Mouse (Mus musculus) megakaryocyte, embryonic 14.5 days (primary cell): ENCODE measurements around the gene Hoxd12. TPM values are rescaled to one million over a fixed set of nuclear protein-coding genes. Genes with fewer than 3 reads are reported as not detected.

ENCODE experiments used
- H3K27me3 ChIP-seq: replicated peaks from 2 replicates; pipeline ENCODE3; 2012; ENCODE audit warnings: inconsistent platforms
- H3K36me3 ChIP-seq: replicated peaks from 2 replicates; pipeline ENCODE3; 2012; ENCODE audit warnings: low read length, inconsistent platforms, mixed read lengths
- H3K4me1 ChIP-seq: 2 replicates; pipeline ENCODE4 v1.6.1; 2012; ENCODE audit warnings: inconsistent platforms
- H3K4me3 ChIP-seq: replicated peaks from 2 replicates; pipeline ENCODE3; 2012; ENCODE audit warnings: moderate library complexity, mild to moderate bottlenecking, inconsistent platforms
- H3K9me3 ChIP-seq: 2 replicates; pipeline ENCODE4 v1.6.1; 2012; ENCODE audit warnings: inconsistent platforms
- FLI1 ChIP-seq: IDR thresholded peaks from 2 replicates; pipeline ENCODE4 v1.6.1; 2012; ENCODE audit warnings: low read length, inconsistent platforms, mixed read lengths
- GATA1 ChIP-seq: IDR thresholded peaks from 3 replicates; pipeline ENCODE4 v1.6.1; 2012; ENCODE audit warnings: mixed read lengths, low read length, inconsistent platforms, borderline replicate concordance
- polyA plus RNA-seq: library from polyadenylated mRNA; stranded (reverse); fragments of >175 nt; gene quantifications from 2 replicates; pipeline ENCODE4 v1.2.3, GENCODE M21; 2012; ENCODE audit warnings: low replicate concordance; ENCODE audit not compliant: insufficient read depth

Hoxd12 gene
- polyA plus RNA-seq, 1 experiment = not detected

DNA sequence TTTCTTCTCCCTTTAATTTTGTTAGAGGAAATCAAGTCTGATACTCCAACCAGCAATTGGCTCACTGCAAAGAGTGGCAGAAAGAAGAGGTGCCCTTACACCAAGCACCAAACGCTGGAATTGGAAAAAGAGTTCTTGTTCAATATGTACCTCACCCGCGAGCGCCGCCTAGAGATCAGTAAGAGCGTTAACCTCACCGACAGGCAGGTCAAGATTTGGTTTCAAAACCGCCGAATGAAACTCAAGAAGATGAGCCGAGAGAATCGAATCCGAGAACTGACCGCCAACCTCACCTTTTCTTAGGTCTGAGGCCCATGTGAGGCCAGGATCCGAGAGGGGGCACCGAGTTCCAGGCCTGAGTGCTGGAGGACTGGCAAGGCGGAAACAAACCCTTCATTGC is 19.3 kb downstream of the Hoxd12 start:
- no peak for TF ChIP-seq FLI1
- TF ChIP-seq GATA1 = no peak
- Histone ChIP-seq H3K9me3 (peaks cover 11% of the 10 kb centered on the region), H3K4me3 (peak overlapping the region; percentile 79), H3K36me3 (no peaks in the 10 kb centered on the region), H3K4me1 (peaks cover 33% of the 10 kb centered on the region), H3K27me3 (peaks cover 99% of the 10 kb centered on the region)

GRCm38 (mm10) chr2:74695383-74695782 is 20.6 kb downstream of the Hoxd12 start:
- Histone ChIP-seq H3K4me3 (no peak overlapping the region), H3K36me3 (no peaks in the 10 kb centered on the region), H3K27me3 (peaks cover 99% of the 10 kb centered on the region), H3K9me3 (peaks cover 11% of the 10 kb centered on the region), H3K4me1 (peaks cover 30% of the 10 kb centered on the region)
- TF ChIP-seq FLI1 = no peak
- no peak for TF ChIP-seq GATA1

DNA sequence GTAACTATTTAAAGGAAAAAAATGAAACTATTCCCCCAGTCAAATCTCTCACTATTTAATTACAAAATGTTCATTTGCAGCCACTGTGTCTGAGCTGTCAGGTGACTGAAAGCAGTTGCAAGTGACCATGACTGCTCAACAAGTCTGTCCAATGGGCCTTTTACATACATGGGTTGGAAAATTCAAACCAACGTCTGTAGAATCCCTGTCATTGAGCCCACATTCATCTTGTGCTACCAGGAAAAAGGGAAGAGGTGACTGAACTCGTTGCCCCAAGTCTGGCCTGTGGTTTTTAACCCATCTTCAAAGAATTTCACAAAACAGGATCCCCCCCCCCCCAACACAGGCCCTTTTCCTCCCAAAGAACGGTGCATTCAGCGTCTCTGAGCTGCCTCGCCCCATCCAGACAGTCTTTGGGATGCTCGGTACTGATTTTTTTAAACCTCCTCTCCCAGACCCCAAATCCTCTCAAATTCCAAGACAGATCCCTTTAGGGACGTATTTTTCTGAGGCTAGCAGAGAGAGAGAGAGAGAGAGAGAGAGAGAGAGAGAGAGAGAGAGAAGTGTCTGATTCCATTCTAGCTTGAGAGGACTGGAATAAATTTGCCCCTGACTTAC is 21.1 kb downstream of the Hoxd12 start:
- H3K4me1 ChIP-seq = peaks cover 30% of the 10 kb centered on the region
- peaks cover 99% of the 10 kb centered on the region for H3K27me3 ChIP-seq

DNA sequence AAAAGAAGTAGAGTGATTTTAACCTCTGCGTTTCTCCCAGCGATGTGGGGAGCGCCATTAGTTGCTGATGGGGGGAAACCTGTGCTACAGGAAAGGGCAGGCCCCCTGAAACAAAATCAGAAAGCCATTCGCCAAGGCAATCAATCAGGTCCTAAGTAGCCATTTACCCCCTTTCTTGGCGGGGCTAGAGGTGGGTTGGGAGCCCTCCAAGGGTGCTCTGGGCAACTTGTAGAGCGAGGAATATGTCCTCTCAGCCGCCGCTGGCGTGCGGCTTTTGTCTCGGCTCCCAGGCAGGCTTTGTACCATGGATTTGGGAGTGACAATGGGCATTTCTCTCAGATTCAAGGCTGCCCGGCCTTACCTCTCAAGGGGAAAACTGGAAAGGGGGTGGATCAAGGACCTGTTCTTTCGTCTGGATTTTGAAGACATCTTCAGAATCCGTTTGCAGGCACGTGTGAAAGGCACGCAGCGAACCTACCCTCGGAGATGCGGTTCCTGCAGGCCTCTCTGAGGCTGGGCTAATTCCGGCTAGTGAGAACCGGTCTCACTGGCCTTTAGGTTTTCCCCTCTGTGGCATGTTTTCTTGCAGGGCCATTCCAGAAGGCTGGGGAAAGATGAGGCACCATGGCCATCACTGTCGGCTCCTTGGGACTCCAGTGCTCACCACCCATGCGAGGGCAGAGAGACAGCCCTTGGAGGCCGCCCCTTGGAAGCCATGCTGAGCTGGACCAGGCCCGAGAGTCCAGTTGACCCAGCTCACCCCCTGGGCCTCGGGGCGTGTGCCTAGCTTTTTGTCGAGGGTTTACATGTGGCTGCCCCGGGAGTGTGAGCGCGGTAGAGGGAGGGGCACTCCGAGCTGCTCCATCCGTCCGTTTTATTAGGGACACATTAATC is 21.9 kb downstream of the Hoxd12 start:
- no peaks in the 10 kb centered on the region for H3K36me3 ChIP-seq
- no peak overlapping the region for H3K4me3 ChIP-seq
- H3K9me3 ChIP-seq = peaks cover 3% of the 10 kb centered on the region
- H3K4me1 ChIP-seq = peaks cover 24% of the 10 kb centered on the region
- peaks cover 99% of the 10 kb centered on the region for H3K27me3 ChIP-seq
- TF ChIP-seq FLI1 (no peak), GATA1 (no peak)

More for the DNA sequence above, 21.1 kb downstream of the Hoxd12 start:
- Histone ChIP-seq H3K4me3 (no peak overlapping the region), H3K9me3 (peaks cover 11% of the 10 kb centered on the region), H3K36me3 (no peaks in the 10 kb centered on the region)
- TF ChIP-seq GATA1 = no peak
- no peak for TF ChIP-seq FLI1

DNA sequence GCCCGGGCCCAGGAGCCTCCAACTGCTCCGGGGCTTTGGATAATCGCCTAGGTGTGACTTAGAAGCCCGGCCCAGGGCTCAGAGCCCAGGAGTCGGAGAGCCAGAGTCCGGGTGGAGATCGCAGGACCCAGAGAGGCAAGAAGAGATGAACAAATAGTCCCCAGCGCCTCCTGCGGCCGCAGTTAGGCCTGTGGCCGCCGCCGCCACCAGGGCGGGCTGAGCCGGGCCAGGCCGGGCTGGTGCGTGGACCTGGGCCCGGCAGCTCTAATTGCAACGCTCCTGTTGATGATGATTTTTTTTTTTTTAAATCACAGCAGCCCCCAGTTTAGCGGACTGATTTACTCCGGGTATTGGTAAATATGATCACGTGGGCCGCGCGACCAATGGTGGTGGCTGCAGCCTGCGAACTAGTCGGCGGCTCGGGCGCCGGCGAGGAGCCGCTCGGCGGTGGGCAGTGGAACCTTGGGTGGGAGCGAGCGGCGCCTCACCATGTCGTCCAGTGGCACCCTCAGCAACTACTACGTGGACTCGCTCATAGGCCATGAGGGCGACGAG is 22.8 kb downstream of the Hoxd12 start, which contains the start of gene Hoxd9:
Gene Hoxd9, plus strand, starts transcription at position 161 of the 555 bp plus-strand sequence.
- no peak for TF ChIP-seq GATA1
- no peak for TF ChIP-seq FLI1
- Histone ChIP-seq H3K4me1 (peaks cover 16% of the 10 kb centered on the region), H3K9me3 (no peaks in the 10 kb centered on the region), H3K27me3 (peaks cover 96% of the 10 kb centered on the region), H3K36me3 (no peaks in the 10 kb centered on the region), H3K4me3 (peak within 1 kb of the TSS; percentile 79)

DNA sequence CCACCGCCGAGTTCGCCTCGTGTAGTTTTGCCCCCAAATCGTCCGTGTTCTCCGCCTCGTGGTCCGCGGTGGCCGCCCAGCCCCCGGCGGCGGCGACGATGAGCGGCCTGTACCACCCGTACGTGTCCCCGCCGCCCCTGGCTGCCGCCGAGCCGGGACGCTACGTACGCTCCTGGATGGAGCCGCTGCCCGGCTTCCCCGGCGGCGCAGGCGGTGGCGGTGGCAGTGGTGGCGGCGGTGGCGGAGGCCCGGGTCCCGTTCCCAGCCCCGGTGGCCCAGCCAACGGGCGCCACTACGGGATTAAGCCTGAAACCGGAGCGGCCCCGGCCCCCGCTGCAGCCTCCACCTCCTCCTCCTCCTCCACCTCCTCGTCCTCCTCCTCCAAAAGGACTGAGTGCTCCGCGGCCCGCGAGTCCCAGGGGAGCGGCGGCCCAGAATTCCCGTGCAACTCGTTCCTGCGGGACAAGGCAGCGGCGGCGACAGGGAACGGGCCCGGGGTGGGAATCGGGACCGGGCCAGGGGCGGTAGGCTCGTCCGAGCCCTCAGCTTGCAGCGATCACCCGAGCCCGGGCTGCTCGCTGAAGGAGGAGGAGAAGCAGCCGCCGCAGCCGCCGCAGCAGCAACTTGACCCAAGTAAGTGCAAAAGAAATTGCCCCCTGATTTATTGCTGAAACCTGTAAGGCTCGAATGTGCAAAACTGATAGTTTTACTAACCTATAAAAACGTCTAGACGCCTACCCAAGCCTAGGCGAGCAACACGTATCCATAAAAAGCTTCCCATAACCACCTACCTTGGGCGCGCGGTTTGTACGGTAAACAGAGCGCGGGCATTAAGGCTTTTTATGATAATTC is 23.6 kb downstream of the Hoxd12 start:
- Histone ChIP-seq H3K27me3 (peaks cover 96% of the 10 kb centered on the region), H3K4me1 (peaks cover 14% of the 10 kb centered on the region), H3K4me3 (peak overlapping the region; percentile 79), H3K9me3 (no peaks in the 10 kb centered on the region), H3K36me3 (no peaks in the 10 kb centered on the region)
- no peak for TF ChIP-seq GATA1
- no peak for TF ChIP-seq FLI1

DNA sequence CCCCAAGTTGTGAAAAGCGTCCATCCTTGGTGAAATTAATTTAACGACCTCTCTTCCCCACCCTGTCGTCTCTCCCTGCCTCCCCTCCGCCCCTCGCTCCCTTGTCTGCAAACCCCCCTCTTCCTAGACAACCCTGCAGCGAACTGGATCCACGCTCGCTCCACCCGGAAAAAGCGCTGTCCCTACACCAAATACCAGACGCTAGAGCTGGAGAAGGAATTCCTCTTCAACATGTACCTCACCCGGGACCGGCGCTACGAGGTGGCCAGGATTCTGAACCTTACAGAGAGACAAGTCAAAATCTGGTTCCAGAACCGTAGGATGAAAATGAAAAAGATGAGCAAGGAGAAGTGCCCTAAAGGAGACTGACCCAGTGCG is 24.2 kb downstream of the Hoxd12 start:
- TF ChIP-seq GATA1 (no peak), FLI1 (no peak)
- no peaks in the 10 kb centered on the region for H3K36me3 ChIP-seq
- peaks cover 96% of the 10 kb centered on the region for H3K27me3 ChIP-seq
- H3K4me3 ChIP-seq = no peak overlapping the region
- H3K9me3 ChIP-seq = no peaks in the 10 kb centered on the region
- peaks cover 13% of the 10 kb centered on the region for H3K4me1 ChIP-seq

DNA sequence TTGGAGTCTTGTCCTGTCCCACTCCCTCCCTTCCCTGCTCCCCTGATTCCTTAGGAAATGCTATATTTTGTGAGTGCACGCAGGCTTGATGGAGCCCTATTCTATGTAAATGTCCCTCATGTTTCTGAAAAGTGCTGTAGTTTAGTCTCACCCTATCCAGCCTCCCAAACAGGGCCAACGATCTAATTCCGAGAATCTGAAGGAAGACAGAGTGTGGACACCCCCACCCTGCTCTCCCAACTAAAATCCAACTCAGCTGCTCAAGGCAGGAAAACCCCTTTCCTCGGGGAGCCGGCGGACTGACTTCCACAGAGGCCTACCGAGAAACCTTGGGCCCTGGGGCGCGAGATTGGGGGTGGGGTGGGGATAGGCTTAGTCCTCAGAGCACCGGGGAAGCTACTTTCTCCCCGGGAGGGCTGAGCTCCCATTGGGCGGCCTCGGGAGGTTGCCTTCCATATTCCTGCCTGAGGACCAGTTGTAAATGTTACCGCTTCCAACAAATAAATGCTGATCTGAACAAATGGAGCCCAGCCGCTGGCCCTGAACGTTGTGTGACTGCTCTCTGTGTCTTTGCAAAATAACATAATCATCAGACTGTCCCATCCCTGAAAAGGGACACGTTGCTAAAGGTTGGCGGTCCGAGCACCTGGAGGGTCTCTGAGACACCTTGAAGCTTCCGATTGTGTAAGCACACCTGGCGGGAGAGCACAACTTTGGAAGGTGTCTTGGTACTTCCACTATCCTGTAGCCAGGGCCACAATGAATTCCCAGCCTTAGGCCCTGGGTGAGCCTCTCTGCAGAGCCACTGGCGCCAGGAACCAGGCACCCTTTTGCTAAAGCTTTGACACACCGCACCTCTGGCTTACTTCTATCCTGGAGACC is 25.1 kb downstream of the Hoxd12 start:
- TF ChIP-seq FLI1 = no peak
- TF ChIP-seq GATA1 = no peak
- Histone ChIP-seq H3K9me3 (no peaks in the 10 kb centered on the region), H3K27me3 (peaks cover 97% of the 10 kb centered on the region), H3K4me3 (no peak overlapping the region), H3K4me1 (peaks cover 15% of the 10 kb centered on the region), H3K36me3 (no peaks in the 10 kb centered on the region)

GRCm38 (mm10) chr2:74700546-74701112 is 25.8 kb downstream of the Hoxd12 start:
- TF ChIP-seq FLI1 (no peak), GATA1 (no peak)
- H3K27me3 ChIP-seq = peaks cover 97% of the 10 kb centered on the region

More at GRCm38 (mm10) chr2:74700546-74701112, 25.8 kb downstream of the Hoxd12 start:
- H3K9me3 ChIP-seq = no peaks in the 10 kb centered on the region
- H3K36me3 ChIP-seq = no peaks in the 10 kb centered on the region
- no peak overlapping the region for H3K4me3 ChIP-seq
- peaks cover 23% of the 10 kb centered on the region for H3K4me1 ChIP-seq
